Mouse (Mus musculus): ENCODE results near the gene Mup10.
"Not testable (repeated sequence)": the region's sequence is repeated elsewhere in the genome, so short reads cannot be mapped to it uniquely, and the experiment has no call there.

Gene Mup10

GRCm38 (mm10) chr4:60582099-60582498 lies at the start of gene Mup10:
Mup10 (minus strand) TSS chr4:60582199.
- DNase-seq (ENCODE audit: inconsistent age in 2 of 2, low spot score in 1 of 2), result not testable (repeated sequence)

Measured in adrenal gland, adult (tissue).